In the genomic region with DNA sequence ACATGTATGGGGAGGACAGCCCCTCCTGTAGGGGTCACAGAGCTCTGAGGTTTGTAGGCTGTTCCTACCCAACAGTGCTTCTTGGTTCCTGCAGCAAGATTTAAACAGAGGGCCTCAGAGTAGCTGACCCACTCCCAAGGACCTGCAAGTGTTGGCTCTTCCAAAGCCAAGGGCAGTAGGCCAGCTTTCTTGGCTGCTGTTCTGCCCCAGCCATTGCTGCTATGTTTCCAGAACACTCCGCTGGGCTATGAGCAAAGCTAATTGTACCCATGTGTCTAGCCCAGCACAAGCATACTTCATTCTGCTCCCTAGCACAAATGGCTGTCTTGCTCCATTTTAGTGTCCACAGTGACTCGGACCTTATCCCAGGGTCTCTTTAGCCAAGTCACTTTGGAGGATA, we compare ENCODE assay signal across 9 mouse cellular contexts. TPM values are rescaled to one million over a fixed set of nuclear protein-coding genes. Genes with fewer than 3 reads are reported as not detected.
DNase-seq lines count a peak whose midpoint lies in the region; ATAC-seq and TF ChIP-seq lines count a peak whose summit lies in the region.
"Had no signal": no experiment of that assay in that cellular context is flagged by ENCODE, and none has a peak within 500 bp of the region (broad histone marks: within the 10 kb centered on the region; RNA-seq: fewer than 3 reads in every experiment).

No protein-coding gene starts in this region.

- no peaks in the 10 kb centered on the region for H3K36me3 ChIP-seq in forebrain, embryonic 15.5 days

- H3K9me3 ChIP-seq in forebrain, embryonic 15.5 days: no peaks in the 10 kb centered on the region

- H3K4me1 ChIP-seq in lung, adult 2 months (ENCODE audit: control insufficient read depth, insufficient read depth, low read length): peaks cover 4% of the 10 kb centered on the region
- no peaks in the 10 kb centered on the region for H3K4me1 ChIP-seq in forebrain, embryonic 15.5 days

- TF ChIP-seq POLR2A in lung, adult 2 months (IDR thresholded peaks at IDR 0.05; ENCODE audit: borderline replicate concordance, extremely low read depth, low read depth, low read length): no peak

- no peaks in the 10 kb centered on the region for H3K27me3 ChIP-seq in forebrain, embryonic 15.5 days

- DNase-seq in frontal cortex, adult 2 months (ENCODE audit: extremely low spot score in 1 of 2, low spot score in 1 of 2): peak; percentile 36 to 65
- peak; percentile 39 for DNase-seq in brain, adult 2 months (ENCODE audit: low read depth, low spot score)
- peak; percentile 79 for DNase-seq in heart, adult 8-10 months (ENCODE audit: low spot score)
- peak; percentile 21 for DNase-seq in lung, adult 2 months
- DNase-seq in testis, postnatal 14 days (ENCODE audit: low spot score): peak; percentile 54
- no peak for DNase-seq in liver

- no peak overlapping the region for H3K9ac ChIP-seq in forebrain, embryonic 15.5 days (replicated peaks)

- no peak overlapping the region for H3K4me3 ChIP-seq in lung, adult 2 months (replicated peaks; ENCODE audit: extremely low read depth, low read depth, low read length)
- no peak overlapping the region for H3K4me3 ChIP-seq in forebrain, embryonic 15.5 days

- ATAC-seq in frontal cortex, adult (ENCODE audit: low TSS enrichment): no peak
- no peak for ATAC-seq in forebrain, embryonic 15.5 days (replicated peaks)

- WGBS in lung, adult 2 months: 53% methylated on average over 2 of the region's 2 CpGs
- 91% methylated on average over 2 of the region's 2 CpGs for WGBS in forebrain, embryonic 15.5 days

- H3K27ac ChIP-seq in forebrain, embryonic 15.5 days (replicated peaks): no peak overlapping the region
- H3K27ac ChIP-seq: macrophage had no signal

- no peak overlapping the region for H3K4me2 ChIP-seq in forebrain, embryonic 15.5 days (replicated peaks)

- no peak for TF ChIP-seq CTCF in lung, adult 2 months (IDR thresholded peaks at IDR 0.05; ENCODE audit: insufficient read depth, low read length)

RNA-seq across cellular contexts. Expression of a gene that starts 40.3 kb away (rescaled TPM):
- polyA plus RNA-seq in frontal cortex, adult 2 months (2012; rRNA removed): 6.1 and 7.3 TPM in 2 replicates
- total RNA-seq in heart, adult 8-10 months (2022): 1 to 10 TPM; 5.6 to 8.9 (median 7.5) TPM
- polyA plus RNA-seq in lung, adult 2 months (2012; rRNA removed): 11.2 and 12.1 TPM in 2 replicates
- polyA plus RNA-seq in forebrain, embryonic 15.5 days (2015; fragmentation: Nextera tagmentation; extraction: Ambion mirVana): 6.5 and 7.1 TPM in 2 replicates
